Mouse (Mus musculus) liver, adult 2 months (tissue): ENCODE data around the gene Atp6v1a.

Experiments used
- CTCF ChIP-seq: fragments of 200-500 bp; IDR thresholded peaks from 2 replicates; pipeline ENCODE4 v1.5.1; 2011; ENCODE audit warnings: low read depth, low read length, control low read depth
- POLR2A ChIP-seq: fragments of 200-500 bp; IDR thresholded peaks from 2 replicates; pipeline ENCODE4 v1.6.1; 2011; ENCODE audit warnings: low read length, control low read depth; ENCODE audit not compliant: insufficient read depth; ENCODE audit errors: extremely low read depth

DNA sequence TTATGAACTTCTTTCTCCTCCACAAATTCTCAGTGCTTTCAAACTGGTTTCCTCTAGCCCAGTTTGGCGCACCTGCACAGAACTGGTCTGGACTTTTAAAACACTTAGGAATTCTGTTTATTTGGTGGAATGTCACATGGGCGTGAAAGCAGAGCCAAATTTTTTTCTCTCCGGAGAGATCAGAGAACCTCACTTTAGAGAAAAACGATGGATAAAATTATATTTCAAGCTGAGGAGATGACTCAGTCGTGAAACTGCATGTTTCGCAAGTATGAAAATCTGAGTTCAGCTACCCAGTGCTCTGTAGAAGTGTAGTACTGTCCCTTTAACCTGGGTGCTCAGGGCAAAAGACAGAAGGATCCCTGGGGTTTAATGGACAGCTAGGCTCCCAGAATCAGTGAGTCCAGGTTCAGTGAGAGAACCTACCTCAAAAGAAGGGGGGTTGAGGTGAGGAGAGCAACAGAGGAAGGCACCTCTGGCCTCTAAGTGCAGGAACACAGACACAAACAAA lies 2.9 kb downstream of the Atp6v1a start:
- TF ChIP-seq CTCF (no peak), POLR2A (no peak)
